Mouse (Mus musculus): ENCODE results near the gene Lama2.

- TF ChIP-seq EP300 (IDR thresholded peaks at IDR 0.05): no peak
- TF ChIP-seq CTCF (IDR thresholded peaks at IDR 0.05): no peak
Observed at GRCm38 (mm10) chr10:27663396-27663795, 43.8 kb upstream of the Lama2 start.

Measured in lung, postnatal 0 days (tissue).